Mouse (Mus musculus): ENCODE measurements at regions not wholly inside any gene's neighbourhood (a gene's known extent, or its start where the extent isn't known, plus 50 kb on each side); places are given as distances from the start of the nearest gene placed in this dataset.

DNA sequence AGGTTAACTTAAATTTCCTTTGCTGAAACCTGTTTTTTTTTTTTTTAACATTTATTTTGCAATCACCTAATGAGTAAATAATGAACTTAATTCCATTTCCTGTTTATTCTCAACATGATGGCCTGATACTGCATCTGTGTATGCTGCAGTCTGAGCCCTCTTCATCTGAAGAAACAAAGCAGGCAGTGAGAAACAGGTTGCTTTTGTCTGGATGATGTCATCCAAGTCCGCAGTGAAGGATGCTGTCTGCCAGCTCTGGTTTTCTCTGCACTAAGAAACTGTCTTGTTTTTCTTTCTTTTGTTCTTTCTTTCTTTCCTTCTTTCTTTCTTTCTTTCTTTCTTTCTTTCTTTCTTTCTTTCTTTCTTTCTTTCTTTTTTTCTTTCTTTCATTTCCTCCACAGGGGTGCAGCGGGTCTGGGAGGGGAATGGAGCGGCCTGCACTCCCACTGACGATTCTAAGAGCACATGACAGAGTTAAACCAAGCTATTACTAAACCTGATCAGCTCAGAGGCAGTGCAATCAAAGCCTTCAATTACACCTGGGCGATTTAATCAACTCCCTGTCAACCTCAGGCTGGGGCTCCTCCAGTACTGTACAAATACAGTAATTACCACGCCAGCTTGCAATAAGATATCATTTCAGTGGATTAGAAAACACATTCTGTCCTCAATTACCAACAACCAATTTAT is 204.0 kb downstream of the Fam76b start:
- H3K4me1 ChIP-seq (replicated peaks): peaks cover 8% of the 10 kb centered on the region; the same call in 1 of the 2 replicates
- no peak overlapping the region for H3K4me2 ChIP-seq
- H3K9me3 ChIP-seq: no peaks in the 10 kb centered on the region
- H3K27ac ChIP-seq: peak overlapping the region; percentile 69
- H3K9ac ChIP-seq: no peak overlapping the region
- no peak overlapping the region for H3K4me3 ChIP-seq
- H3K36me3 ChIP-seq: no peaks in the 10 kb centered on the region
- 49% methylated on average over 6 of the region's 6 CpGs for WGBS
- ATAC-seq (ENCODE audit: low FRiP score): peak; percentile 96
- H3K27me3 ChIP-seq: no peaks in the 10 kb centered on the region

DNA sequence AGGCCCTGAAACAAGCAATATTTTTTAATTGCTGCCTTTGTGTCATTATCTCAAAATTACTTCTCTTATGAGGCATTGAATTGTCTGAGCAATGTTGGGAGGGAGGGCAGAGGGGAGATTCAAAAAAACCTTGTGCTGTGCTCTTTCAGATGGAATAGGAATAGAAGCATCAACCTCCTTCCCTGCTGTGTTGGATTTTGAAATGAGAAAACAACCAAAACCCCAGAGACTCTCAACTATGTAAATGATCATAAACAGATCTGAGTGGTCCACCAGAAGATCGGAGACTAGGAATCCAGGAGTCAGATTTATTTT is 204.5 kb downstream of the Fam76b start:
- Histone ChIP-seq H3K4me2 (no peak overlapping the region), H3K27ac (peak overlapping the region; percentile 45), H3K9ac (no peak overlapping the region), H3K27me3 (no peaks in the 10 kb centered on the region), H3K9me3 (no peaks in the 10 kb centered on the region), H3K36me3 (no peaks in the 10 kb centered on the region), H3K4me3 (no peak overlapping the region), H3K4me1 (replicated peaks) (peaks cover 8% of the 10 kb centered on the region; the same call in 1 of the 2 replicates)
- WGBS: 61% methylated on average over 1 of the region's 1 CpGs
- peak; percentile 59 for ATAC-seq (ENCODE audit: low FRiP score)

DNA sequence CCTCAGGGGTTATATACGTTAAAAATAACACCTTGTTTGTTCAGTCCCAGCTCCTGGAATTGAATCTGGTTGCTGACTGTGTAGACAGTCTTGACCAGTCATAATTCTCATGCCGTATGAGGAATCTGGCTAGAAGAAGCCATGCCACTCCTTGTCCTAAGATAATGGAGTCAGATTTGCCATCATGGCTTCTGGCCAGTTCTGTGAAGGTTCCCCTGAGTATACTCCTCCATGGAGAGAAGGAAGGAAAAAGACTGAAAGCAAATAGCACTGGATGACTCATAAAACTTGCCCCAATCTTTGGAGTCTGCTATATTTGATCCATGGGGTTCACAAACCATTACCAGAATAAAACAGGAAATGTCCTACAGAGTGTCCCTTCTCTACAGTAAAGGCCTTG is 208.0 kb downstream of the Fam76b start:
- Histone ChIP-seq H3K9ac (no peak overlapping the region), H3K4me3 (no peak overlapping the region), H3K9me3 (no peaks in the 10 kb centered on the region), H3K4me2 (no peak overlapping the region), H3K27me3 (no peaks in the 10 kb centered on the region), H3K4me1 (replicated peaks) (peaks cover 8% of the 10 kb centered on the region; the same call in 1 of the 2 replicates), H3K36me3 (no peaks in the 10 kb centered on the region), H3K27ac (no peak overlapping the region)
- WGBS: 88% methylated on average over 2 of the region's 2 CpGs
- no peak for ATAC-seq (ENCODE audit: low FRiP score)

- no peaks in the 10 kb centered on the region for H3K27me3 ChIP-seq
- no peak for ATAC-seq (ENCODE audit: low FRiP score)
- H3K4me2 ChIP-seq: no peak overlapping the region
- H3K4me3 ChIP-seq: no peak overlapping the region
- H3K4me1 ChIP-seq (replicated peaks): no peaks in the 10 kb centered on the region
- H3K9me3 ChIP-seq: no peaks in the 10 kb centered on the region
- no peaks in the 10 kb centered on the region for H3K36me3 ChIP-seq
- no peak overlapping the region for H3K27ac ChIP-seq
- no peak overlapping the region for H3K9ac ChIP-seq
- 80% methylated on average over 2 of the region's 2 CpGs for WGBS
Measured at GRCm38 (mm10) chr9:14041900-14042435, 214.5 kb downstream of the Fam76b start.

- no peak overlapping the region for H3K9ac ChIP-seq
- H3K27ac ChIP-seq: no peak overlapping the region
- WGBS: 71% methylated on average over 4 of the region's 4 CpGs
Measured at GRCm38 (mm10) chr9:14048224-14048623, 220.7 kb downstream of the Fam76b start.

GRCm38 (mm10) chr9:14053704-14054103 is 221.2 kb upstream of the Sesn3 start:
- no peak for ATAC-seq (ENCODE audit: low FRiP score)
- Histone ChIP-seq H3K27ac (no peak overlapping the region), H3K36me3 (no peaks in the 10 kb centered on the region), H3K4me1 (replicated peaks) (peaks cover 11% of the 10 kb centered on the region), H3K4me2 (no peak overlapping the region), H3K4me3 (no peak overlapping the region), H3K9me3 (no peaks in the 10 kb centered on the region), H3K9ac (no peak overlapping the region), H3K27me3 (0 out of 2 replicates have a peak, but pooled peaks cover 3% of the 10 kb centered on the region)
- WGBS: 26% methylated on average over 2 of the region's 2 CpGs

More at GRCm38 (mm10) chr9:14048224-14048623, 220.7 kb downstream of the Fam76b start:
- Histone ChIP-seq H3K36me3 (no peaks in the 10 kb centered on the region), H3K4me2 (no peak overlapping the region), H3K27me3 (no peaks in the 10 kb centered on the region), H3K4me1 (replicated peaks) (no peaks in the 10 kb centered on the region), H3K4me3 (no peak overlapping the region), H3K9me3 (no peaks in the 10 kb centered on the region)
- ATAC-seq (ENCODE audit: low FRiP score): no peak

GRCm38 (mm10) chr9:14056410-14057172 is 218.3 kb upstream of the Sesn3 start:
- ATAC-seq (ENCODE audit: low FRiP score): no peak
- H3K27me3 ChIP-seq: 0 out of 2 replicates have a peak, but pooled peaks cover 3% of the 10 kb centered on the region
- H3K9me3 ChIP-seq: no peaks in the 10 kb centered on the region
- H3K4me3 ChIP-seq: no peak overlapping the region
- no peak overlapping the region for H3K27ac ChIP-seq
- H3K36me3 ChIP-seq: no peaks in the 10 kb centered on the region
- WGBS: 87% methylated on average over 10 of the region's 10 CpGs
- no peak overlapping the region for H3K4me2 ChIP-seq
- H3K4me1 ChIP-seq (replicated peaks): peaks cover 15% of the 10 kb centered on the region
- H3K9ac ChIP-seq: no peak overlapping the region

- no peak overlapping the region for H3K4me2 ChIP-seq
- H3K9ac ChIP-seq: no peak overlapping the region
- no peaks in the 10 kb centered on the region for H3K36me3 ChIP-seq
- no peaks in the 10 kb centered on the region for H3K9me3 ChIP-seq
- no peak; the same call in 1 of the 2 replicates for ATAC-seq (ENCODE audit: low FRiP score)
- peak overlapping the region; percentile 69; the same call in 1 of the 2 replicates for H3K27ac ChIP-seq
- WGBS: 35% methylated on average over 5 of the region's 5 CpGs
- no peak overlapping the region for H3K4me3 ChIP-seq
- H3K27me3 ChIP-seq: 0 out of 2 replicates have a peak, but pooled peaks cover 3% of the 10 kb centered on the region
- peaks cover 13% of the 10 kb centered on the region for H3K4me1 ChIP-seq (replicated peaks)
Measured at GRCm38 (mm10) chr9:14058592-14059227, 216.2 kb upstream of the Sesn3 start.

GRCm38 (mm10) chr9:14059228-14059779 is 215.6 kb upstream of the Sesn3 start:
- H3K4me1 ChIP-seq (replicated peaks): peaks cover 9% of the 10 kb centered on the region
- H3K27me3 ChIP-seq: 0 out of 2 replicates have a peak, but pooled peaks cover 3% of the 10 kb centered on the region
- H3K9ac ChIP-seq: no peak overlapping the region
- no peaks in the 10 kb centered on the region for H3K9me3 ChIP-seq
- 61% methylated on average over 7 of the region's 7 CpGs for WGBS
- peak overlapping the region; percentile 69; the same call in 1 of the 2 replicates for H3K27ac ChIP-seq
- H3K36me3 ChIP-seq: no peaks in the 10 kb centered on the region
- H3K4me2 ChIP-seq: no peak overlapping the region
- ATAC-seq (ENCODE audit: low FRiP score): no peak
- no peak overlapping the region for H3K4me3 ChIP-seq

- no peak for ATAC-seq (ENCODE audit: low FRiP score)
- WGBS: 96% methylated on average over 2 of the region's 2 CpGs
- Histone ChIP-seq H3K9ac (no peak overlapping the region), H3K36me3 (no peaks in the 10 kb centered on the region), H3K4me2 (no peak overlapping the region), H3K9me3 (peaks cover 4% of the 10 kb centered on the region), H3K4me1 (replicated peaks) (peaks cover 9% of the 10 kb centered on the region), H3K4me3 (no peak overlapping the region), H3K27ac (no peak overlapping the region), H3K27me3 (0 out of 2 replicates have a peak, but pooled peaks cover 3% of the 10 kb centered on the region)
Measured at GRCm38 (mm10) chr9:14060257-14060656, 214.6 kb upstream of the Sesn3 start.

GRCm38 (mm10) chr9:14061389-14061788 is 213.5 kb upstream of the Sesn3 start:
- Histone ChIP-seq H3K9ac (no peak overlapping the region), H3K4me1 (replicated peaks) (peaks cover 9% of the 10 kb centered on the region), H3K4me2 (no peak overlapping the region), H3K36me3 (no peaks in the 10 kb centered on the region), H3K27ac (no peak overlapping the region), H3K27me3 (no peaks in the 10 kb centered on the region), H3K9me3 (peaks cover 9% of the 10 kb centered on the region), H3K4me3 (no peak overlapping the region)
- WGBS: 88% methylated on average over 5 of the region's 5 CpGs
- ATAC-seq (ENCODE audit: low FRiP score): no peak

GRCm38 (mm10) chr9:14061840-14062239 is 213.0 kb upstream of the Sesn3 start:
- Histone ChIP-seq H3K4me2 (no peak overlapping the region), H3K4me1 (replicated peaks) (peaks cover 9% of the 10 kb centered on the region), H3K27ac (no peak overlapping the region), H3K4me3 (no peak overlapping the region), H3K9me3 (peaks cover 9% of the 10 kb centered on the region), H3K9ac (no peak overlapping the region), H3K36me3 (no peaks in the 10 kb centered on the region), H3K27me3 (no peaks in the 10 kb centered on the region)
- no peak for ATAC-seq (ENCODE audit: low FRiP score)
- 88% methylated on average over 9 of the region's 9 CpGs for WGBS
